Mouse (Mus musculus) megakaryocyte progenitor cell, adult 5-6 weeks (primary cell): ENCODE measurements around the gene Adarb1. TPM values are rescaled to one million over a fixed set of nuclear protein-coding genes. Genes with fewer than 3 reads are reported as not detected.

Source experiments
- ATAC-seq: replicated peaks from 2 replicates; pipeline ENCODE4 v1.8.0; 2016; ENCODE audit warnings: mild to moderate bottlenecking, moderate TSS enrichment, inconsistent platforms; ENCODE audit not compliant: poor library complexity
- total RNA-seq, 2 experiments: library from RNA; stranded (forward) in 1 of 2; stranded (reverse) in 1 of 2; fragments of 157-497, 149-512 nt in 1 of 2; fragments of 200-1000 nt in 1 of 2; gene quantifications; 2 replicates each; pipeline versions ENCODE4 v1.2.3 to v1.2.4; 2015 to 2017

The Adarb1 gene
- total RNA-seq, 2 experiments from 2014 or later: 0.17 to 1.6 TPM

DNA sequence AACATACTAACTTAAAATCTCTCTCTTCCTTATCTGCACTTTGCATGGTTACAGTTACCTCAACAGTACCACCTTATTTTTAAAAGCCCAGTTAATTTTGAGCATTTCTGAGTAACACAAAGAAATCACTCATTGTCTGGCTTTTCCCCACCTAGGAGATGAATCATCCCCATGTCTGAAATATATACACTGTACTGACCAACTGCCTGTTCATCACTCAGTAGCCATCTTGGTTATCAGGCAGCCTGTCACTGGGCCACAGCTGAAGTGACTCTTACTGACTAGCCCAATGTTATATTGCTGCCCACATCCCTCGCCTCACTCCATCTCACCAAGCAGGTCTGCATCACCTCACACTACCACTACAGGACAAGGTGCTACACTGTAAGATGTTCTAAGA is 30.5 kb downstream of the Adarb1 start:
- ATAC-seq: no peak

DNA sequence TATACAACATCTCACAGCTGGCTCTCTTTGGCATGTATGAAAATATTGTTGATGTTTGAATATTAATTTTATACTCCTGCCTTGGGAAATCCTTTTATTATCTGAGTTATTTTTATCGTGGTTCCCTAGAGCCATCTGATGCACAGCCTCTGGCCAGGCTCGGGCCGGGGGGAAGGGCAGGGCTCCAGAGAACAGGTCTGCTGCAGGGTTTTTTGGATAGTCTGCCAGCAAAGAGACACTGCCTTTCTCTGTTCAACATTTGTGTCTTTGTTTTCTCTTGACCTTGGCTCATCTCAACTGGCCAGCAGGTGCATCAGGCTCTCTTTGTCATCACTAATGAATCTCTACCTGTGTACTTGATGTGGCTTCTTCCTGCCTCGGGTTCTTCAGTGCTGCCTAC is 32.3 kb downstream of the Adarb1 start:
- no peak for ATAC-seq

DNA sequence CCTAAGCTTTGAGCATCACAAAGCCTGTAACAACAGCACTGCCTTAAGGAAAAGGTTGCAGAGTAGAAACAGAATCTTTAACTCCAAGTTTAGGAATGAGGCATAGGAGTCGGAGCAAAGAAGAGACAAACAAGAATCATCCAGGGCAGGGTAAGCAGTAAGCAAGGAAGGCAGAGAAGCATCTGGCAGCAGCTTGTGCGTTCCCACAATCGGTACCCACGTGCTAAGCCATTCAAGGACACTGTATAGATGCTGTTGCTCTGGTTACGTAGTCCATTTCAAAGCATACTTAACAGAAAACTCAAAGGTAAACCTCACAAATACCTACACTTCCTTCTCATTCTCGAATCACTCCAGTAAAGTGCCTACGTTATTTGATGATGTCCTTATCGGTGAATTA is 35.0 kb downstream of the Adarb1 start:
- no peak for ATAC-seq

DNA sequence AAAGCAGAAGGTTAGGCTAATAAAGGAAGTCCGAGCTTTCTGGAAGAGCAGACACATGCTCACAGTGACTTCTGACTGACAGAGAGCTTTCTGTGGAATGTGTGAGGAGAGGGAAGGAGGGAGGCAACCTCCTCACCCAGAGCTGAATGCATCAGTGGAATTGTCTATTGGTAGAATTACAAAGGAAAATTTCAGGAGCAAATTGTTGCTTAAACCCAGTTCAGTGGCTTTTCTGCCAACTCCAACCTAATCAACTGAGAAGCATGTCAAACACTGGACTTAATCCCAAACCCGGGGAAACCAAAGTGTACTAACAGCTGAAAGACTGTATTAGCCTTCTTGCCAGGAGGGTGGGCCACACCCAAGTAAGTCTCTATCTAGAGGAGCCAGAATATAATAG is 36.9 kb downstream of the Adarb1 start:
- ATAC-seq: no peak

DNA sequence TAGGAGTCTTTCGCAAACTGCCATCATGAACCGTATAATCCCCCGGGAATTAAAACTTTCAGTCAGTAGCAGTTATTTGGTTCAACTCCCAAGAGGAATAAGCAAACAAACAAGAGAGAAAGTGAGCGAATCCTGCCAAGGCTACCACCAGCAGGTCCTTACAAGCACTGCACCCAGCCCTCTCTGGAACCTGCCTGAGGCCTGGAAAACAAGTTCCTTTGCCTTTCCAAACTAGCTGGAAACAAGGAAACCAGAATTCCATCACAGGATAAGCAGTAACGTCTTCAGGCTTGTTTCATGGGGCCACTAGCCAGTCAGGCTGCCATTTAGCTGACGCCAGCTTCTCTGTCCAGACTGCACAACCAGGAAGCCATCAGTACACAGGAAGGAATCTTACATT is 37.4 kb downstream of the Adarb1 start:
- ATAC-seq: no peak

DNA sequence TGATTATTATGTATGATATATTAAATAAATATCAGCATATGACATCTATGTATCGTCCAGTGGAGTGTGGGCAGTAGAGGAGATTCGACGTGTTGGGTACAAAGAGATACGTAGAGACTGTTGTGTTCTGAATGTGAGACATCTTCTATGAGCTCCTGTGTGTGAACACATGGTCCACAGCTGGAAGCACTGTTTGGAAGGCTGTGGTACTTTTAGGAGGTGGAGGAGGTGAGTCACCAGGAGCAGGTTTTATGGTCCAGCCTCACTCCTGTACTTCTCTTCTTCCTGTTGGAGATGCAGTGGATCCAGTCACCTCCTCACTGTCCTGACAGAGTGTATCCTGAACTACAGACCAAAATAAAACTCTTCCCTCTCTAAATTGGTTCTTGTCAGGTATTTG is 38.9 kb downstream of the Adarb1 start:
- no peak for ATAC-seq

DNA sequence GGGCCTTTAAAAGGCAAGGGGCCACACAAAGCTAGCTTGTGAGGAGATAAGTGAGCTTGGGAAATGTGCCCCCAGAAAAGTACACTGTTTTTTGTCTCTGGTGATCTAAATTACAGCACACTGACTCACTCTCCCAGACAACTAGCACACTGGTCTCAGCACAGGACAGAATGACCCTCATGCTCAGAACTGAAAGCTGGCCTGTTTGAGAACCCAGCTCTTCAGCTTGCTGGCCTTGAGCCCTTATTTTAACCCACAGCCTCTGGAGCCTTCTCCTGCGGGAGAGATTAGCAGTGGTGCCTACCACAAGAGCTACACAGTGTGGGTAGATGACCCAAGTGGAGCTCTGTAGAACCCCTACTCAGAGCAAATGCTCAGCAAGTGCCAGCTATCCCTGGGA is 42.0 kb downstream of the Adarb1 start:
- ATAC-seq: no peak

DNA sequence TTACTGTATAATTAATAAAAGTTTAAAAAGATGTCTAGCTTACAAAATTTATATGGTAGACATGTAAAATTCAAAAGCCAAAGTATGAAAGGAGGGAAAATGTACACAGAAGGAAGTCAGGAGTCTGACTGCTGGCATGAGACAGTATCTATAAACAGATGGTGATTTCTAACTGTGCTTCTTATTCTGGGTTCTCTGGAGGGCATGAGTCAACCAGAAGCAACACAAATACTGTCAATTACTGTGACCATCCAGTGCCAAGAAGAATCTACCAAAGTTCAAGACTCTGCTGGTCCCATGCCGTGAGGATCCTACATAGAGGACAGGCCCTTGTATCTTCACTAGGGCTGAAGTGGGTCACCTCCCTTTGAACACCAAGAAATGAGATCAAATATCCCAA is 43.1 kb downstream of the Adarb1 start:
- ATAC-seq: no peak

DNA sequence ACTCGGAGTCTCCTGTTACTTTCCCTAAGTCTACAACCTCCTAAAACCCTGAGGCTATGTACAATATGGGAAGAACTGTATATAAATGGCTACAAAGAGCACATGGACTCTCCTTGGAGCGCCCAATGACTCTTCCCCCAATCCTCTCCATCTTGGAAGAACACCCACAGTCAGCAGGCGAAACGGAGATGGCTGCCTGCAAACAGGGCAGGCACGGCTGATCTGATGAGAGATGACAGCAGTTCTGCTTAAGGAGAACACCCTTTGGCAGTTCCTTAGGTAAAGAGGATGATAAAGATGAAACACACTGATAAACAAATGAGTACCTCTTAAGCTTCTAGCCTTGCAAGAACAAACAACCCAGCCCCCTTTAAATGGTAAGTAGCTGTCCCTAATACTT is 43.7 kb downstream of the Adarb1 start:
- no peak for ATAC-seq

DNA sequence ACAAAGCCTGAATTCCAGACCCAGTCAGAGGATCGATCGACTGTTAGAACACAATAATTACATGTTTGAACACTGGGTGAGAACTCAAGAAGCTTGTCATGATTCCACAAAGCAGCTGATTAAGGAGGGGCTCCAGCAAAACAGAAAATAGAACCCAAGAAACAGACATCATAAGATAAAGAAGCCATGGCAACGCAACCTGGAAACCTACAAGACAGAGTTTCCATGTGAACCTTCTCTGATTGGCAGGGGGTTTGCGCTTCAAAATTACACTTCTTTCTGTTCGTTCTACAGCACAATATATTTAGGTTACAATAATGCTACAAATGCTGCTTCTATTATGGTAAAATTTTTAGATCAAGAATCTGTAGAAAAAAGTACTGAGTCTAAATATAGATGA is 47.9 kb downstream of the Adarb1 start:
- no peak for ATAC-seq

DNA sequence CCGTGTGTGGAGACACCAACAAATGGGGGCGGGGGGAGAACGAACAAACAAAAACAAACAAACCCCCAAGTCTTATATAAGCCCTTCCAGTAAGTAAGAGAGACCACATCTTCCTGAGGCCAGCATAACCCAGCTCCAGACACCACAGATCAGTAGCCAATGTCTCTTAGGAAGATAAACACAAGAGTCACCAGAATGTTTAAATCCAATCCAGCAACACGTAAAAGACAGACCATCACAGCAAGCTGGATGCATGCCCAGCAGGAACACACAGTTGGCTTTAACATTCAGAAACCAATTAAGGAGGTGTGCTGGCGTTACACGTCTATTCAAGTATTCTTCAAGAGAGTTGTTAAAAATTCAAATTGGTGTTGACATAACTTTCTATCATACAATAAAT is 50.1 kb downstream of the Adarb1 start:
- ATAC-seq: no peak

DNA sequence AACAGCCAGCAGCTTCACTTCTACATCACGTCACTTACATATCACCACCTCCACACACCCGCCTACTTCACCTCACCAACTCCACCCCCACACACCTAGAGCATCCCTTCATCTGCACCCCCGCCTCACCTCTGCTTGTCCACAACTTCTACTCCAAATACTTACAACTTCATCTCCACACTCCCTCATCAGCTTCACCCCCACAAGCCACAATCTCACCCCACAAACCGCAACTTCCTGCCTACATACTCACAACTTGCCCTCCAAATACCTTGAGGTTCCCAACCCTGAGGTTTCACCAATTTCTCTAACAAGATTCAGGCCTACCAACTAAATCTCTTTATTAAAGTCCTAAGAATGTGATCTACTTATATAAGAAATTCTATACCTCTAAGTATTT is 51.1 kb downstream of the Adarb1 start:
- 0 out of 2 replicates have a peak, but pooled peaks have one; percentile 9 for ATAC-seq

DNA sequence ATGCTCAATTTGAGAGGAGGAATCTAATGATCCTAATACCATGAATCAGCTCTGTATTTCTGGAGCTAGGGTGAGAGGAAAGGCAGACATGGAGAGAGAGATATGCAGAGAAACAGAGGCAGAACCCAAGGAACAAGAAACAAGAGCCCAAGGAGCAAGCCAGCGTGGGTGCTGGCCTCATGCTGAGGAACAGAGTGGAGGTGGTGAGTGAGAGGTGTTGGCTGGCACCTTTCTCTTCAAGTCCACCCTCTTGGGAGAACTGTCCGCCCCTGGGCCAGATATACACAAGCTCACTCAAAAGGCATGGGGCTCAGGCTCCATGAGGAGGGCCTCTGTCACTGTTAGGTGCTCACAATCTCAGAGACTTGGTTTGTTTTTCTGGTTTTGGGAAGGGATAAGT is 52.9 kb downstream of the Adarb1 start:
- no peak for ATAC-seq

DNA sequence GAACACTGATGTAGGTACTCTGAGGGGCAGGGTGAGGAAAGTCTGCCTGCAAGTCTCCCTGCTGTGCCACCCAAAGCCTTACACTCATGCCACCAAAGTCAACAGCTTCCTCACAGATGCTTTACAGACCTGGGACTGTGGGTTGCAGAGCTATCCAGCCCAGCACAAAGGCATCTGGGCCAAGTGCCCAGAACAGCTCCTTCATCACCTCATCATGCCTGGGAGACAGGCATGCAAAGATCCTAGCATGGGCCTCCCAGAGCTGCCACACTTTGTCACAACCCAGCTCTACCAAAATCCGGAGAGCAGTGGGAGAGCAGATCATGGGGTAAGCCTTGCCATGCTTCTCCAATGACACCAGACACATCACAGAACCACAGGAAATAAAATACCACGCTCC is 57.6 kb downstream of the Adarb1 start:
- ATAC-seq: no peak

DNA sequence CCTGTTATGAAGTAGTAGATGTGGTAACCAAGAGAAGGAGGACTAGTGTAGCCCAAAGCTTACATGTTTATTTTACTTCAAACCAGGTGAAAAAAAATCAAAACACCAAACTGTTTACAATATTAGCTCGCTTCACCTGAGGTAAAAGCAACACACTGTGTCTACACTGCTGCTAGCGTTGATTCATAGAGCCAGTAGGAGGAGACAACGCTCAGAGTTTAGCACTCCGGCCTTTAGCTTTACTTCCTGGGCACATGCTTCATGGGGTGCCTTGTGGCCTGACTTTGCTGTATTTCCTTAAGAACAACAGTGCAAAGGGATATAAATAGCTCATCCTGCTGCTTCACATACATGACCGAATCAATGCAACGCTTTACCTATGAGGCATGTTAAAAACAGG is 60.1 kb downstream of the Adarb1 start:
- ATAC-seq: no peak

DNA sequence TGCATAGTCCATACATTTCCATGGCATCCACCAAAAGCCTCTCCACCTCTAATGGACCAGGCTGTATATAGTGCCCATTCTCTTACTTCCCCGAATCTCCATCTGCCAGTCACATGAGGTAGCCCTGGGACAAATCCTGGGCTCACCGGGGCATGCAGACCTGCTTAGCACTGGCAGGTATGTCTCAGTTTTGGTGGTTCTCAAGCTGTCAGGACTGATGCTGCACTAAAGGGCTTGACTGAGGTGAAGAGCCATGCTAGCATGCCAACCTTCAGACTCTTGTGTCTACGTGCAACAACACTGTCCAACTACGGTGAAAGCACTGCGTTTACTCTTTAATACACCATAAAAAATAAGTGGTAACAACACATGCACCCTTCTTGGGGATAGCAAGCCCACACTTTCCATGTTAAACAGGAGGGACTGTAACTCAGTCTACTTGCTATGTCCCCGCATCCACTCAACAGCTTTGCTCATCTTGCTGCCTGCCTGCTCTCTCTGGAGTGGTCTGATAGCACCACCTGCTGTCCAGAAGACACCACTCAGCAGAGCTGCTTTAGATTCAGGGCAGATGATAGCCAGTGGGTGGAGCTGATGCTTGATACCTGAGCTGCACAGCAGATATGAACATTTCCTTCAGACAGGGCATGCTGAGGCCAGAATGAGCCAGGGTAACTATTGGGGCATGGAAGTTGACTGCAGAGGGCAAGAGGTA is 64.9 kb downstream of the Adarb1 start:
- peak; percentile 100 for ATAC-seq

DNA sequence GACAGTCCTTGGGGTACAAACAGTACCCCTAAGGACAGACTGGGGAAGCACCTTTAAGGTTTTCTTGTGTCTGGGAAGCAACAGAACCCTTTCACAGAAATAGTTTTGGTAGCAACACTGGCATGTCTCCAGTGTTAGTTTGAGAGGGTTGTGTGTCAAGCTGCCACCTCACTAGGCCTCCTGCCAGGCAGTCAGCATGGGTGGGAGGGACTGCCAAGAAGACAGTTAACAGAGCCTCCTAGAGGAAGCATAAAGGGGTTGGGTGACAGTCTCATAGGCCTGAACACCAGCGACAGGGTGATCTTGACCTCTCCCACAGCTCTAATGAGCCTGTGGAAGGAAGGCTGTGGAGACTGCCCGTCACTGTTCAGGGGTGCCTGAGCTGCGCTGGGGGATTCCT is 75.2 kb downstream of the Adarb1 start:
- ATAC-seq: peak; percentile 42

DNA sequence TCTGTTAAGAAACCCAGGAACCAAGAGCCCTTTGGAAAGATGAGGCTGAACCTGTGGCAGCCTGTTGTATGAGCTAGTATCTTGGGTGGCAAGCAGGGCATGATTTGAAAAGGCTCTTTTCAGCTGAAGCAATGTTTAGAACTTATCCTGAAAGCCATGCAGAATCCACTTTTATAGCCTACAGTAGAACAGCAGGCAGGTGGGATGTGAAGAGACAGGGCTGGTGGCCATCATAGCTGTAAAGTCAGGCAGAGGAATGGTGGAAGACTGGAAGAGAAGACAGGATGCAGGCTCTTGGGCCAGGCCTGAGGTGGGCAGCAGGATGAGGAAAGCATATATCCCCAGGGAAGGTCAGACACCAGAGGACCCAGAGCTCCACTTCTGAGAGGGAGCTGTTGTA is 76.4 kb downstream of the Adarb1 start:
- no peak for ATAC-seq

DNA sequence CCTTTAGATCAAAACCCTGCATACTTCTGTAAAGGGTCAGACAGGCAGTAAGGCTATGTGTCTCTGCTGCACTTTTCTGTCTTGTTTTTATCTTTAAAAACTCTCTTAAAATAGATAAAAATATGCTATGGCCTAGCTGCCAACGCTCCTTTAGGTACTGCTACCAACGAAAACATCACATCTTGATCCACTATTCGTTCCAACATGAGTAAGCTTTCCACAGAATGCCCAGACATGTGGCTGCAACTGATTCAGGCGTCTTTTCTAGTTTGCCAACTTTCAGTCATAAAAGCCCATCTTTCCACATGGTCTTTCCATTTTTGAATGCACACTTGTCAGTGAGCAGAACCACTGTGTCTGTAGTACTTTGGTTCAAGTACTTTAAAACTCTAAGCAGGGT is 77.0 kb downstream of the Adarb1 start:
- ATAC-seq: no peak

DNA sequence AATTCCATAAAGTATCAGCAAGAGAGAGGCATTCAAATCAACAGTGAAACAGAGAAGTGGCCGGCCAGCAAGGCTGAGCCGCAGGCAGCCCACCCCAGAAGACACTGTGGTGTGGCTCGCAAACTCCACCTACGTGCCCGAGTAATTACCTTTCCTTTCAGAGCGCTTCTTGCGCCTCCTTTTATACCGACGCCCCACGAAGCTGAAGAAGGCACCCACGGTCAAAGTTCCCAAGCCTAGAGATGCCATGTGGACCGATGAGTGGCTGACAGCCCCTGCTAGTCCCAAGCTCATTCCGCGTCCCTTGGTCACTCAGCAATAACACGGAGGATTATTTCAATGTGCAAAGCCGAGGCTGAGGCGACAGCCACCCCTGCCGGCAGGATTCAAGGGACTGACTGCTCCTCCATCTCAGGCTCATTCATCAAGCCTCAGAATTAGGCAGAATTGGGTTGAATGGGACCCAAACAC is 78.2 kb downstream of the Adarb1 start:
- no peak for ATAC-seq

DNA sequence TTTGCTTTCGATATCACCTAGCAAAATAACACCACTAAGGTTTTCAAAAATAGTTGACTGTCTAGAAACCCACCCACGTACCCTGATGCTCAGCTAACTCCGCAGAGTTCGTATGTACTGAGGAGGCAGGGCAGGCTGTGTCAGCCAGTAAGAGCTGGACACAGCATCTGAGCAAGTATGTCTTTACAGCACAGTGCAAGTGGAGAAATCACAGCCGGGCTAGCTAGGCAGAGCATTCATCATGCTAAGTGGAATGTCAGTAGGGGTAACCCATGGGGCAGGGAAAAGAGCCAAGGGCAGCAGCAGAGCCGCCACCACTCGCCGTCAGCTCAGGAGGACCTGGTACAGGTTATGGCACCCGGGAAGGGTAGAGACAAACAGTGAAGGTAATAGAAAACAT is 84.6 kb downstream of the Adarb1 start:
- no peak for ATAC-seq

DNA sequence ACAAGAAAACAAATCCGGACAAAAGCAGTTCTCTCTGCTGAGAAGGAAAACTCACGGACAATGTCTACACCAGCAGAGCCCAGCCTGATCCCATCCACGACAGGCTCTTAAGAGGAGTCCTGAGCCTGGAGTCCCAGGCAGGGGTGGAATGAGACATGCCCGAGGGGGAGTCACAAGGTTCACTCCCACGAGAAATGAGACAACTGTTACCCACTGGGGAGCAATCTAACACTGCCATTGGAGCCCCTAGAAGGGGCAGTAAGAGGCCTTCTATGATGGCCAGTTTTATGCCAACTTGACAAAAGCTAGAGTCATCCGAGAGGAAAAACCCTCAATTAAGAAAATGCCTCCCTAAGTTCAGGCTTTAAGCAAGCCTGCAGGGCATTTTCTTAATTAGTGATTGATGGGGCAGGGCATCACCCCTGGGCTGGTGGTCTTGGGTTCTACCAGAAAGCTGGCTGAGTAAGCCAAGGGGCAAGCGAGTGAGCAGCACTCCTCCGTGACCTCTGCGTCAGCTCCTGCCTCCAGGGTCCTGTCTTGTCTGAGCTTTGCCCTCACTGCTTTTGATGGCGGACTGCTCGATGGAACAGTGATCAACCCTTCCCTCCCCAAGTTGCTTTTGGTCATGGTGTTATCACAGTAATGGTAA is 88.5 kb downstream of the Adarb1 start:
- no peak for ATAC-seq

DNA sequence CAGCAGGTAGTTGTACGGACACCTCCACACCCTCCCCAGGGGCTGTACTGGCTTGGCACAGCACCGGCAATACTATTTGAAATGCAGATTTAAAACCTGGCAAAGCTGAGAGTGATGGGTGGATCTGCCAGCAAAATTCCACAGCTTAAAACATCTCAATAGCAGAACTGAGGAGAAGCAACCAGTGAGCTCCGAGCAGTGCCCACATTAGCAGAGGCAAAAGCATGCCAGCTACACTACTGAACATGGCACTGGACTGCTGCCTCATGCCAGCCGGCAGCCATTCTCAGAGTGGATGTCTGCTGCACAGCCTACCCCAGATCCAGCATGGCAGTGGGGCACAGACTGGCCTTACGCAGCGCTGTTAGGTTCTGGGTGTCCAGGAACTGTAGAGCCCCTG is 93.4 kb downstream of the Adarb1 start:
- no peak for ATAC-seq
